Comparison of ENCODE assay signal across 7 mouse cellular contexts in genomic region chr17:47008506-47008905, GRCm38 (mm10). TPM values are rescaled to one million over a fixed set of nuclear protein-coding genes. Genes with fewer than 3 reads are reported as not detected.
DNase-seq lines count a peak whose midpoint lies in the region; ATAC-seq and TF ChIP-seq lines count a peak whose summit lies in the region.

No protein-coding gene starts in this region.

- no peak for TF ChIP-seq CTCF in forebrain, postnatal 0 days (IDR thresholded peaks at IDR 0.05; ENCODE audit: low read depth)
- no peak for TF ChIP-seq CTCF in stomach, postnatal 0 days (IDR thresholded peaks at IDR 0.05; ENCODE audit: low read depth)

- WGBS in neural tube, embryonic 11.5 days: 54% methylated on average over 8 of the region's 8 CpGs
- 60% methylated on average over 8 of the region's 8 CpGs for WGBS in forebrain, postnatal 0 days
- 52% methylated on average over 8 of the region's 8 CpGs for WGBS in liver, embryonic 13.5 days (ENCODE audit: insufficient replicate concordance)
- 38% methylated on average over 8 of the region's 8 CpGs for WGBS in stomach, postnatal 0 days

- no peaks in the 10 kb centered on the region for H3K27me3 ChIP-seq in neural tube, embryonic 11.5 days (ENCODE audit: control insufficient read depth, insufficient read depth, low read length)
- no peaks in the 10 kb centered on the region for H3K27me3 ChIP-seq in forebrain, postnatal 0 days (ENCODE audit: insufficient read depth, low read length)
- peaks cover 2% of the 10 kb centered on the region; the same call in 1 of the 2 replicates for H3K27me3 ChIP-seq in liver, embryonic 13.5 days
- H3K27me3 ChIP-seq in stomach, postnatal 0 days (ENCODE audit: control insufficient read depth, insufficient read depth, low read length): no peaks in the 10 kb centered on the region

- peaks cover 10% of the 10 kb centered on the region for H3K4me1 ChIP-seq in neural tube, embryonic 11.5 days (ENCODE audit: control insufficient read depth, insufficient read depth, low read length)
- peaks cover 6% of the 10 kb centered on the region; the same call in 1 of the 2 replicates for H3K4me1 ChIP-seq in forebrain, postnatal 0 days (ENCODE audit: insufficient read depth)
- peaks cover 50% of the 10 kb centered on the region for H3K4me1 ChIP-seq in liver, embryonic 13.5 days (replicated peaks)
- no peaks in the 10 kb centered on the region for H3K4me1 ChIP-seq in stomach, postnatal 0 days (replicated peaks; ENCODE audit: control insufficient read depth, insufficient read depth)

- no peak for TF ChIP-seq EP300 in stomach, postnatal 0 days (optimal IDR thresholded peaks at IDR 0.05)

- no peaks in the 10 kb centered on the region for H3K36me3 ChIP-seq in neural tube, embryonic 11.5 days (ENCODE audit: control insufficient read depth, insufficient read depth, low read length)
- H3K36me3 ChIP-seq in forebrain, postnatal 0 days (ENCODE audit: insufficient read depth): peaks cover 6% of the 10 kb centered on the region; the same call in 1 of the 2 replicates
- peaks cover 25% of the 10 kb centered on the region for H3K36me3 ChIP-seq in liver, embryonic 13.5 days
- H3K36me3 ChIP-seq in stomach, postnatal 0 days (ENCODE audit: control insufficient read depth, insufficient read depth, low read length): no peaks in the 10 kb centered on the region

- DNase-seq in neural tube, embryonic 11.5 days (ENCODE audit: low spot score): no peak
- DNase-seq in neural tube, embryonic 10.5 days (ENCODE audit: extremely low spot score, low spot score): no peak
- no peak for DNase-seq in forebrain, postnatal 0 days
- DNase-seq in liver, embryonic 13.5 days: no peak
- DNase-seq in stomach, postnatal 0 days (ENCODE audit: low spot score): no peak
- DNase-seq in cerebellum, postnatal 36 days: no peak
- DNase-seq in adrenal gland, adult 8-10 months: no peak

- no peak for ATAC-seq in neural tube, embryonic 11.5 days (ENCODE audit: insufficient read depth, low FRiP score, low TSS enrichment)
- ATAC-seq in forebrain, postnatal 0 days: no peak
- no peak for ATAC-seq in liver, embryonic 13.5 days (ENCODE audit: low read depth)
- no peak for ATAC-seq in stomach, postnatal 0 days (ENCODE audit: low FRiP score, low TSS enrichment)

- peak overlapping the region; percentile 76; the same call in 1 of the 2 replicates for H3K4me2 ChIP-seq in neural tube, embryonic 11.5 days (ENCODE audit: low read depth)
- H3K4me2 ChIP-seq in forebrain, postnatal 0 days (ENCODE audit: low read depth): peak overlapping the region; percentile 62; the same call in 1 of the 2 replicates
- peak overlapping the region; percentile 81 for H3K4me2 ChIP-seq in liver, embryonic 13.5 days
- peak overlapping the region; percentile 62 for H3K4me2 ChIP-seq in stomach, postnatal 0 days (replicated peaks; ENCODE audit: low read depth)

- no peaks in the 10 kb centered on the region for H3K9me3 ChIP-seq in neural tube, embryonic 11.5 days (ENCODE audit: control insufficient read depth, low read length)
- no peaks in the 10 kb centered on the region for H3K9me3 ChIP-seq in forebrain, postnatal 0 days (ENCODE audit: low read length)
- no peaks in the 10 kb centered on the region for H3K9me3 ChIP-seq in liver, embryonic 13.5 days (replicated peaks)
- no peaks in the 10 kb centered on the region for H3K9me3 ChIP-seq in stomach, postnatal 0 days (ENCODE audit: control insufficient read depth, low read length)

- peak overlapping the region; percentile 95; the same call in 1 of the 2 replicates for H3K9ac ChIP-seq in neural tube, embryonic 11.5 days (ENCODE audit: low read length)
- no peak overlapping the region for H3K9ac ChIP-seq in forebrain, postnatal 0 days
- H3K9ac ChIP-seq in liver, embryonic 13.5 days: peak overlapping the region; percentile 98
- H3K9ac ChIP-seq in stomach, postnatal 0 days (ENCODE audit: low read length): no peak overlapping the region

- H3K4me3 ChIP-seq in neural tube, embryonic 11.5 days (ENCODE audit: low read depth, low read length): peak overlapping the region; percentile 87; the same call in 1 of the 2 replicates
- H3K4me3 ChIP-seq in forebrain, postnatal 0 days (ENCODE audit: low read depth, low read length): peak overlapping the region; percentile 82
- H3K4me3 ChIP-seq in liver, embryonic 13.5 days (replicated peaks): peak overlapping the region; percentile 97
- no peak overlapping the region; the same call in 1 of the 2 replicates for H3K4me3 ChIP-seq in stomach, postnatal 0 days (ENCODE audit: low read depth, low read length)

- H3K27ac ChIP-seq in neural tube, embryonic 11.5 days (ENCODE audit: low read depth, low read length): no peak overlapping the region
- no peak overlapping the region for H3K27ac ChIP-seq in forebrain, postnatal 0 days (ENCODE audit: low read depth, low read length)
- H3K27ac ChIP-seq in liver, embryonic 13.5 days: peak overlapping the region; percentile 94
- H3K27ac ChIP-seq in stomach, postnatal 0 days (replicated peaks): no peak overlapping the region

RNA-seq across cellular contexts. Expression of gene Ubr2, which starts 1.9 kb away (rescaled TPM):
- polyA plus RNA-seq in neural tube, embryonic 11.5 days (2014; fragmentation: Nextera tagmentation; extraction: Ambion mirVana): 20.8 and 21.3 TPM in 2 replicates
- 22.0 and 23.1 TPM in 2 replicates for total RNA-seq in forebrain, postnatal 0 days (2014; rRNA removed)
- 4.3 and 7.8 TPM in 2 replicates for polyA plus RNA-seq in forebrain, postnatal 0 days (2015; fragmentation: Nextera tagmentation; extraction: Ambion mirVana)
- polyA plus RNA-seq in liver, embryonic 13.5 days (2015; fragmentation: Nextera tagmentation; extraction: Ambion mirVana): 7.0 and 7.8 TPM in 2 replicates
- 5.9 and 6.1 TPM in 2 replicates for polyA plus RNA-seq in stomach, postnatal 0 days (2015; fragmentation: Nextera tagmentation; extraction: Ambion mirVana)
- 100 to 1,000 TPM in 1 of 4 experiments, 10 to 100 TPM in 3; 80.2 to 105 (median 91.0) TPM for total RNA-seq in adrenal gland, adult 8-10 months (2022)

Comparison
In these comparisons a context has a peak if more than half of its experiments do, and no peak if none do; other contexts are left out.
1. H3K9ac ChIP-seq: peak in neural tube, embryonic 11.5 days (single experiment) and liver, embryonic 13.5 days (single experiment); none in forebrain, postnatal 0 days (single experiment) and stomach, postnatal 0 days (single experiment).
2. Peak in every context shown above with its lines, with median percentiles within 50 percentile points of each other: H3K4me2 ChIP-seq.